Mouse (Mus musculus) skeletal muscle tissue, adult 2 months (tissue): Measurements from ENCODE around the gene Esp34.

Experiments
- DNase-seq: peaks from one replicate; pipeline ENCODE4 v3.0.0-alpha.2; 2012; ENCODE audit warnings: low read depth, low spot score

The Esp34 gene

GRCm38 (mm10) chr17:38553892-38554291, at the start of gene Esp34:
Gene Esp34 (plus strand): TSS chr17:38554192.
- no peak for DNase-seq

- DNase-seq: no peak
Observed at GRCm38 (mm10) chr17:38562527-38562926, 8.5 kb downstream of the Esp34 start.
